ENCODE assay signal across 8 mouse cellular contexts in genomic region chr9:62828662-62829086, GRCm38 (mm10). TPM values are rescaled to one million over a fixed set of nuclear protein-coding genes. Genes with fewer than 3 reads are reported as not detected.
DNase-seq lines count a peak whose midpoint lies in the region; ATAC-seq and TF ChIP-seq lines count a peak whose summit lies in the region.

No protein-coding gene starts in this region.

- peak overlapping the region; percentile 51 for H3K4me2 ChIP-seq in forebrain, embryonic 12.5 days
- peak overlapping the region; percentile 71 for H3K4me2 ChIP-seq in liver, postnatal 0 days (ENCODE audit: low read depth, low read length)
- peak overlapping the region; percentile 48 for H3K4me2 ChIP-seq in neural tube, embryonic 14.5 days (ENCODE audit: low read depth, low read length)

- H3K4me3 ChIP-seq in E14TG2a.4 (replicated peaks; ENCODE audit: low read length): peak overlapping the region; percentile 64
- H3K4me3 ChIP-seq in forebrain, embryonic 12.5 days (replicated peaks): peak overlapping the region; percentile 30
- H3K4me3 ChIP-seq in liver, postnatal 0 days (ENCODE audit: low read depth, low read length): peak overlapping the region; percentile 41
- H3K4me3 ChIP-seq in neural tube, embryonic 14.5 days (ENCODE audit: low read depth, low read length): peak overlapping the region; percentile 24

- intact Hi-C loops in heart, postnatal 10 days (cut with DNase I): loop anchor here (1.0 kb wide), 1 partner anchor 84 kb away; no protein-coding TSS in a partner anchor

- TF ChIP-seq CTCF in E14TG2a.4 (conservative IDR thresholded peaks at IDR 0.05; ENCODE audit: low read length): peak; percentile 52
- peak; percentile 99 for TF ChIP-seq CTCF in liver, postnatal 0 days (IDR thresholded peaks at IDR 0.05; ENCODE audit: low read depth)

- no peak for TF ChIP-seq EP300 in liver, postnatal 0 days (IDR thresholded peaks at IDR 0.05; ENCODE audit: low read depth)

- H3K36me3 ChIP-seq in E14TG2a.4 (ENCODE audit: insufficient read depth, low read length): no peaks in the 10 kb centered on the region
- H3K36me3 ChIP-seq in forebrain, embryonic 12.5 days (replicated peaks): no peaks in the 10 kb centered on the region
- H3K36me3 ChIP-seq in liver, postnatal 0 days (replicated peaks; ENCODE audit: insufficient read depth, low read length): no peaks in the 10 kb centered on the region
- no peaks in the 10 kb centered on the region for H3K36me3 ChIP-seq in neural tube, embryonic 14.5 days (ENCODE audit: control insufficient read depth, insufficient read depth, low read length)

- peaks cover 82% of the 10 kb centered on the region for H3K4me1 ChIP-seq in E14TG2a.4 (replicated peaks; ENCODE audit: low read depth, low read length)
- peaks cover 33% of the 10 kb centered on the region for H3K4me1 ChIP-seq in forebrain, embryonic 12.5 days
- H3K4me1 ChIP-seq in liver, postnatal 0 days (ENCODE audit: insufficient read depth): peaks cover 3% of the 10 kb centered on the region; the same call in 1 of the 2 replicates
- peaks cover 8% of the 10 kb centered on the region; the same call in 1 of the 2 replicates for H3K4me1 ChIP-seq in neural tube, embryonic 14.5 days (ENCODE audit: control insufficient read depth, insufficient read depth, low read length)

- H3K27ac ChIP-seq in forebrain, embryonic 12.5 days: peak overlapping the region; percentile 42; the same call in 1 of the 2 replicates
- no peak overlapping the region for H3K27ac ChIP-seq in liver, postnatal 0 days (ENCODE audit: low read depth)
- no peak overlapping the region for H3K27ac ChIP-seq in neural tube, embryonic 14.5 days (ENCODE audit: low read depth, low read length)

- 0% methylated on average over 23 of the region's 23 CpGs for WGBS in forebrain, embryonic 12.5 days
- WGBS in large intestine, adult 2 months: under 1% methylated on average over 23 of the region's 23 CpGs
- under 1% methylated on average over 23 of the region's 23 CpGs for WGBS in liver, postnatal 0 days (ENCODE audit: insufficient replicate concordance)
- under 1% methylated on average over 23 of the region's 23 CpGs for WGBS in neural tube, embryonic 14.5 days

- DNase-seq in c-Kit-positive CD71-positive TER-119-positive erythroid progenitor cells, embryonic 14.5 days (ENCODE audit: low spot score): peak; percentile 91
- peak; percentile 97 to 98 for DNase-seq in heart, postnatal 10 days
- peak; percentile 91 for DNase-seq in large intestine, adult 2 months (ENCODE audit: low read depth, low spot score)
- DNase-seq in liver, postnatal 0 days: peak; percentile 97
- DNase-seq in testis, postnatal 10 days (ENCODE audit: low spot score): peak; percentile 97

- H3K9me3 ChIP-seq in E14TG2a.4 (ENCODE audit: low read length): no peaks in the 10 kb centered on the region
- H3K9me3 ChIP-seq in forebrain, embryonic 12.5 days: no peaks in the 10 kb centered on the region
- H3K9me3 ChIP-seq in liver, postnatal 0 days (ENCODE audit: low read length): no peaks in the 10 kb centered on the region
- no peaks in the 10 kb centered on the region for H3K9me3 ChIP-seq in neural tube, embryonic 14.5 days (ENCODE audit: control insufficient read depth, low read length)

- ATAC-seq in forebrain, embryonic 12.5 days (ENCODE audit: low FRiP score): peak; percentile 90
- peak; percentile 97 for ATAC-seq in liver, postnatal 0 days
- peak; percentile 93 for ATAC-seq in neural tube, embryonic 14.5 days (ENCODE audit: low read depth)

- H3K9ac ChIP-seq in forebrain, embryonic 12.5 days: no peak overlapping the region
- no peak overlapping the region for H3K9ac ChIP-seq in liver, postnatal 0 days (replicated peaks)
- H3K9ac ChIP-seq in neural tube, embryonic 14.5 days (replicated peaks; ENCODE audit: low read depth, low read length): no peak overlapping the region

- no peaks in the 10 kb centered on the region for H3K27me3 ChIP-seq in E14TG2a.4 (ENCODE audit: insufficient read depth, low read length)
- H3K27me3 ChIP-seq in forebrain, embryonic 12.5 days: no peaks in the 10 kb centered on the region
- no peaks in the 10 kb centered on the region for H3K27me3 ChIP-seq in liver, postnatal 0 days (ENCODE audit: insufficient read depth, low read length)
- no peaks in the 10 kb centered on the region for H3K27me3 ChIP-seq in neural tube, embryonic 14.5 days (ENCODE audit: control insufficient read depth, insufficient read depth, low read length)

RNA-seq across cellular contexts. Expression of gene Cln6, which starts 9.9 kb away (rescaled TPM):
- 8.5 and 9.8 TPM in 2 replicates for polyA plus RNA-seq in forebrain, embryonic 12.5 days (2016; fragmentation: Nextera tagmentation; extraction: Ambion mirVana)
- 10 to 100 TPM; 19.7 to 23.4 TPM for total RNA-seq in heart, postnatal 10 days (2021)
- 47.8 and 51.3 TPM in 2 replicates for polyA plus RNA-seq in large intestine, adult 2 months (2012; rRNA removed)
- polyA plus RNA-seq in liver, postnatal 0 days (2015; fragmentation: Nextera tagmentation; extraction: Ambion mirVana): 9.9 and 10.6 TPM in 2 replicates
- 5.3 TPM in 2 replicates for polyA plus RNA-seq in neural tube, embryonic 14.5 days (2014; fragmentation: Nextera tagmentation; extraction: Ambion mirVana)

RNA-seq across cellular contexts. Expression of gene Fem1b, which starts 16.9 kb away (rescaled TPM):
- 56.6 and 59.0 TPM in 2 replicates for polyA plus RNA-seq in forebrain, embryonic 12.5 days (2016; fragmentation: Nextera tagmentation; extraction: Ambion mirVana)
- total RNA-seq in heart, postnatal 10 days (2021): 10 to 100 TPM; 31.3 to 34.9 TPM
- 5.7 and 7.8 TPM in 2 replicates for polyA plus RNA-seq in large intestine, adult 2 months (2012; rRNA removed)
- 3.7 and 3.8 TPM in 2 replicates for polyA plus RNA-seq in liver, postnatal 0 days (2015; fragmentation: Nextera tagmentation; extraction: Ambion mirVana)
- polyA plus RNA-seq in neural tube, embryonic 14.5 days (2014; fragmentation: Nextera tagmentation; extraction: Ambion mirVana): 77.7 and 90.1 TPM in 2 replicates

RNA-seq across cellular contexts. Expression of gene Calml4, which starts 29.2 kb away (rescaled TPM):
- polyA plus RNA-seq in forebrain, embryonic 12.5 days (2016; fragmentation: Nextera tagmentation; extraction: Ambion mirVana): 1.8 and 3.1 TPM in 2 replicates
- total RNA-seq in heart, postnatal 10 days (2021): 1 to 10 TPM; 1.8 to 2.2 TPM
- polyA plus RNA-seq in large intestine, adult 2 months (2012; rRNA removed): 160 and 189 TPM in 2 replicates
- polyA plus RNA-seq in liver, postnatal 0 days (2015; fragmentation: Nextera tagmentation; extraction: Ambion mirVana): 16.4 and 17.5 TPM in 2 replicates
- 7.5 and 7.6 TPM in 2 replicates for polyA plus RNA-seq in neural tube, embryonic 14.5 days (2014; fragmentation: Nextera tagmentation; extraction: Ambion mirVana)
